Mouse (Mus musculus): ENCODE results near the gene Zfp82. TPM values are rescaled to one million over a fixed set of nuclear protein-coding genes. Genes with fewer than 3 reads are reported as not detected.
"Not testable (repeated sequence)": the region's sequence is repeated elsewhere in the genome, so short reads cannot be mapped to it uniquely, and the experiment has no call there.

The Zfp82 gene
- polyA plus RNA-seq (2016; fragmentation: Nextera tagmentation; extraction: Ambion mirVana), result 8.2 and 10.4 TPM in 2 replicates

DNA sequence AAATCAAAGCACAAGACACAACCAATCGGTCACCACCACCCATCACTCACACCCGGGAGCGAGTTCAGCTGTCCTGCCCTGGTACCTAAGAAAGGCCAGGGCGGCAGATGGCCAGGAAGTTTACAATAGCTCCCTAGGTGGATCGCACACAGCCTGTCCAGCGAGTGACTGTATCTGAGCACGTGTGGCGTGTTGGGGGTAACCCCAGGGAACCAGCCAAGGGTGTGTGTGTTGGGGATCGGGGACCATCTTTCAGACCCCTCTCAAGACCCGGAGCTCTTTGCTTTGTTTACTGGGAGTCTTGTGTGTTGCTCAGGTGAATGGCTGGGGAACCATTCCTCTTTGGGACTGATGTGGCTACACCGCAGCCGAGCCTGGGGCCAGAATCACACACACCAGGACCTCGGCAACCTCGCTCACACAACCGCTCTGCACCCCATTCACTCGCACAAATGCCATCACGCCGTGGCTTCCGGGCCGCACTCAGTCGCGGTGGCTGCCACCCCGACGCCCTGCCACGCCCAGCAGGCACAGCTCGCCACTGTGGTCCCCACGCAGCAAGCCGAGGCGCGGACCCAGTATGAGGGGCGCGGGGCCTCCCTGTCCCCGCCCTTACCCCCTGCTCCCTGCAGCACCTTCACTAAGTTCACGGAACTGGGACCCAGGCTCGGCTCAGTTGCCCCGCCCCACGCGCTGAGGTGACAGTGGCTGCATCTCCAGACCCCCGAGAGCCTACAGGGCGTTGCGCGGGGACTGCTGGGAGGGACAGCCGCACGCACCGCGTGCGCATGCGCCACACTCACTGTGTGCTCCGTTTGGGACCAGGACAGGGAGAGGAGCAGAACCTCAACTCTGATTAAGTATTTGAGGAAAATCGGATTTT is at the start of gene Zfp82:
Zfp82 (minus strand) TSS at position 755 of the 883 bp plus-strand sequence.
- WGBS, result under 1% methylated on average over 50 of the region's 50 CpGs
- Histone ChIP-seq H3K27ac (peak within 1 kb of the TSS; percentile 68), H3K9me3 (no peaks in the 10 kb centered on the region), H3K27me3 (replicated peaks) (no peaks in the 10 kb centered on the region), H3K36me3 (peaks cover 27% of the 10 kb centered on the region), H3K4me1 (peaks cover 6% of the 10 kb centered on the region), H3K4me3 (peak within 1 kb of the TSS; percentile 82), H3K4me2 (replicated peaks) (peak within 1 kb of the TSS; percentile 90), H3K9ac (peak within 1 kb of the TSS; percentile 79)
- ATAC-seq (ENCODE audit: low FRiP score, low read depth), result peak; percentile 91

- peak overlapping the region; percentile 65 for H3K4me3 ChIP-seq
- H3K4me2 ChIP-seq (replicated peaks), result peak overlapping the region; percentile 79
- peaks cover 11% of the 10 kb centered on the region for H3K4me1 ChIP-seq
- no peaks in the 10 kb centered on the region for H3K27me3 ChIP-seq (replicated peaks)
- H3K36me3 ChIP-seq, result peaks cover 14% of the 10 kb centered on the region
- 8% methylated on average over 15 of the region's 15 CpGs for WGBS
- H3K27ac ChIP-seq, result no peak overlapping the region
- H3K9me3 ChIP-seq, result 0 out of 2 replicates have a peak, but pooled peaks cover 3% of the 10 kb centered on the region
- H3K9ac ChIP-seq, result peak overlapping the region; percentile 79
- no peak; the same call in 1 of the 2 replicates for ATAC-seq (ENCODE audit: low FRiP score, low read depth)
These were observed 49.5 kb upstream of the Zfp82 start for GRCm38 (mm10) chr7:30122188-30122530.

DNA sequence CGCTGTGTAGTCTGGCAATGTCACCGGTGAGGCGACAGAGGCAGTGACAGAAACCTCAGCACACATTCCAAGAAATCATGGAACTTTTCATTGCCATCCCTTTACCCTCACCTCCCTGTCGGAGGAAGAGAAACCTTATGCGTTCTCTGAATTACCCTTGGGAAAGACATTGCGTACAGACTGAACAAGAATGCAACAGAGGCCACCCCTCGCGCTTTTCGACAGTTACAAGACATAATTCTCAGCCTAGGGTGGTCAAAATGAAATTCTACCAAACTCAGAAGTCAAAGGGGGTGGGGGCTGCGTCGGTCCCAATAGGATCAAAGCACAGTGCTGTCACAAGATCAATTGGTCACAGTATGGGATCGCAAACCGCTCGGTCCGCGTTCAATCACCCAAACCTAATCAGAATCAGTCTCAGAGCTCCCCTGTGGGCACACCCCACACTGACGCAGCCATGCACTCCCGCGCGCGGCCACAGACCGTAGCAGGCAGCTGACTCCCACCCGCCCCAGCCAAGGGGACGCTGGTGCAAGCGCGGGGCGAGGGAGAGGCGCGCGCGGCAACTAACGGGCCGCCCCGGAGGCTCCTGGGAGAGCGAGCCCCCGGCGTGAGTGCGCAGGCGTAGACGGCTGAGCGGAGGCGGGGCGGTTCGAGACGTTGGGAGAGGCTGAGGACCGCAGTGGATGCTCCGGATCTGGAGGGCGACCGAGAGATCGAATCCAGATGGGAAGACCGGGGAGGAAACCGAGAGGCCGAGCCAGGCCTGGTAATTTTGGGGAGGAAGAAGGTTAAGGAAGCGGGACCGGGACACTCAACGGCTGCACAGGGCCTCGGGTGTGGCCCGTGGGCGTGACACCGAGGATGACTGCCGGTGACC is 48.8 kb upstream of the Zfp82 start, which contains the start of gene Zfp382:
Zfp382 (plus strand) TSS at position 635 of the 880 bp plus-strand sequence.
- H3K4me1 ChIP-seq, result peaks cover 11% of the 10 kb centered on the region
- 0 out of 2 replicates have a peak, but pooled peaks cover 3% of the 10 kb centered on the region for H3K9me3 ChIP-seq
- peak; percentile 97 for ATAC-seq (ENCODE audit: low FRiP score, low read depth)
- peak within 1 kb of the TSS; percentile 67 for H3K27ac ChIP-seq
- WGBS, result under 1% methylated on average over 61 of the region's 61 CpGs
- peak within 1 kb of the TSS; percentile 79 for H3K9ac ChIP-seq
- 0 out of 2 replicates have a peak, but pooled peaks cover 8% of the 10 kb centered on the region for H3K36me3 ChIP-seq
- peak within 1 kb of the TSS; percentile 65 for H3K4me3 ChIP-seq
- H3K27me3 ChIP-seq (replicated peaks), result no peaks in the 10 kb centered on the region
- peak within 1 kb of the TSS; percentile 79 for H3K4me2 ChIP-seq (replicated peaks)

- not testable (repeated sequence) for ATAC-seq (ENCODE audit: low FRiP score, low read depth); H3K4me3 ChIP-seq; H3K4me2 ChIP-seq (replicated peaks); H3K36me3 ChIP-seq; H3K27ac ChIP-seq; H3K4me1 ChIP-seq; H3K27me3 ChIP-seq (replicated peaks); H3K9ac ChIP-seq
- WGBS, result 94% methylated on average over 12 of the region's 12 CpGs
- H3K9me3 ChIP-seq, result peaks cover 18% of the 10 kb centered on the region
These were observed 45.2 kb upstream of the Zfp82 start for GRCm38 (mm10) chr7:30117935-30118334.

- Histone ChIP-seq H3K27ac (no peak overlapping the region), H3K9me3 (peaks cover 18% of the 10 kb centered on the region), H3K4me3 (no peak overlapping the region), H3K9ac (no peak overlapping the region), H3K36me3 (no peaks in the 10 kb centered on the region), H3K27me3 (replicated peaks) (no peaks in the 10 kb centered on the region), H3K4me1 (no peaks in the 10 kb centered on the region), H3K4me2 (replicated peaks) (no peak overlapping the region)
- no peak for ATAC-seq (ENCODE audit: low FRiP score, low read depth)
- 97% methylated on average over 5 of the region's 5 CpGs for WGBS
These were observed 43.4 kb upstream of the Zfp82 start for GRCm38 (mm10) chr7:30116076-30116475.

- no peak overlapping the region for H3K4me3 ChIP-seq
- H3K4me1 ChIP-seq, result peaks cover 6% of the 10 kb centered on the region
- WGBS, result 98% methylated on average over 13 of the region's 13 CpGs
- no peak overlapping the region for H3K27ac ChIP-seq
- H3K4me2 ChIP-seq (replicated peaks), result no peak overlapping the region
- H3K9ac ChIP-seq, result no peak overlapping the region
- H3K27me3 ChIP-seq (replicated peaks), result no peaks in the 10 kb centered on the region
- no peak for ATAC-seq (ENCODE audit: low FRiP score, low read depth)
- H3K9me3 ChIP-seq, result peaks cover 22% of the 10 kb centered on the region
- H3K36me3 ChIP-seq, result peaks cover 63% of the 10 kb centered on the region
These were observed 26.6 kb upstream of the Zfp82 start for GRCm38 (mm10) chr7:30099297-30099696.

GRCm38 (mm10) chr7:30095551-30096125 is 22.9 kb upstream of the Zfp82 start:
- 8% methylated on average over 5 of the region's 5 CpGs for WGBS
- Histone ChIP-seq H3K4me2 (replicated peaks) (peak overlapping the region; percentile 67), H3K9me3 (no peaks in the 10 kb centered on the region; the same call in 1 of the 2 replicates), H3K4me1 (peaks cover 10% of the 10 kb centered on the region), H3K27ac (no peak overlapping the region), H3K9ac (peak overlapping the region; percentile 83), H3K4me3 (peak overlapping the region; percentile 54), H3K36me3 (peaks cover 32% of the 10 kb centered on the region), H3K27me3 (replicated peaks) (no peaks in the 10 kb centered on the region)
- no peak for ATAC-seq (ENCODE audit: low FRiP score, low read depth)

DNA sequence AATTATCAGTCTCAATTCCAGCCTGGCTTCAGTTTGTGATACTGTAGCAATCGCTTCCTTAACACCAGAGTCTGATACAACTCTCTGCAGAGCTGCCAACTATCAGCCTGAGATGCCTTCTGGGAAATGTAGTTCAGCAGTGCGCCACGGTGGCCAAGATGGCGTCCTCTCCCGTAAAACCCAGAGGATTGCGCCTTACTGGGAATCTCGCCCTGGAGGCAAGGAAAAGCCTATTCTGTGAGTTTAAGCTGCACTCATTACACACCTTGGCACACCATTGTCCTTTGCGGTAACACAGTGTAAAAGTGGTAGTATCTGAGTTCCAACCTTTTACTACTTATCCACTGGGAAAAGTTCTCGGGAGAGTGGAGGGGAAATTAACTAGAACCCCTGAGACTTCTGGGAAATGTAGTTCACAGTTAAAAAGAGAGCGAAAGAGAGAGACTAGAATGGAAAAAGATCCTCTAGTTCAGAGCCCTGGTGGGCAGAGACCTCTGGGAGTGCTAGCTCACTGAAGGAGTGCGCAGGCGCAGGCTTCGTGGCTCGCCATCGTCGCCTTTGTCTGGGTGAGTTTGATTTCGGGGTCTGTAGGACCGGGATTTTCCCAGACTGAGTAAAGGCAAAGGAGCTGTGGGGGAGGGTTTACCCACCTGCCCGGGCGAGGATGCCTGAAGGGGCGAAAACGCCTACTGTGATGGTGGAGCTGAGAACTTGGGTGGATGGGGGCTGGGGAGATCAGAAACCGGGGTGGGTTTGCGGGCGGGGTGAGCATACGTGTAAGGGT is 22.1 kb upstream of the Zfp82 start, which contains the start of gene Zfp260:
Zfp260 (plus strand) TSS at position 132 of the 784 bp plus-strand sequence.
- WGBS, result under 1% methylated on average over 26 of the region's 26 CpGs
- peak within 1 kb of the TSS; percentile 54 for H3K4me3 ChIP-seq
- H3K27me3 ChIP-seq (replicated peaks), result no peaks in the 10 kb centered on the region
- peak within 1 kb of the TSS; percentile 83 for H3K9ac ChIP-seq
- H3K27ac ChIP-seq, result peak within 1 kb of the TSS; percentile 87
- ATAC-seq (ENCODE audit: low FRiP score, low read depth), result peak; percentile 77
- H3K36me3 ChIP-seq, result peaks cover 24% of the 10 kb centered on the region
- peak within 1 kb of the TSS; percentile 67 for H3K4me2 ChIP-seq (replicated peaks)
- H3K9me3 ChIP-seq, result no peaks in the 10 kb centered on the region; the same call in 1 of the 2 replicates
- peaks cover 10% of the 10 kb centered on the region for H3K4me1 ChIP-seq

DNA sequence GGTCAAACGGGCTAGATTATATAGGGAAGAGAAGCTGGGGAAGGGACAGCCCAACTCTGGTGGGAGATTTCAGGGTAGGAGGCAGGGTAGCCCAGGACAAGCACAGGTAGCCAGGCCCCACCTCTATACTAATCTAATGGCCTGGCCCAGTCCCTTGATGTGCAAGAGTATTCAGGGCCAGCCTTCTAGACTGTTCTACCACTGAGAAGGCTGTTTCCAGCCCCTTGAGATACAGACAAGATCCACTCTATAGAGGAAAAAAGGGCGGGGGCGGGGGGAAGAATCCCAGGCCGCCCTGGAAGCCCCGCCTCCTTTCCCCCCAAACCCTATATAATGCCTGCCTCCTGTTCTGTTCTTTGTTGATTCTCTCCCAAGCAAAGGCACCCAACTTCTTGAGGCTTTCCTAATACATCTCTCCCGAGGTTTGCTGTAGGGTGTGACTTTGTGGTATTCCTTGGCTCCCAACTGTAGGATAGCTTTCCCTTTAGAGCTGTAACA is 21.3 kb upstream of the Zfp82 start:
- peaks cover 15% of the 10 kb centered on the region for H3K36me3 ChIP-seq
- no peak overlapping the region for H3K27ac ChIP-seq
- no peaks in the 10 kb centered on the region for H3K27me3 ChIP-seq (replicated peaks)
- H3K9ac ChIP-seq, result no peak overlapping the region
- no peaks in the 10 kb centered on the region; the same call in 1 of the 2 replicates for H3K9me3 ChIP-seq
- H3K4me3 ChIP-seq, result no peak overlapping the region
- WGBS, result 79% methylated on average over 6 of the region's 6 CpGs
- peak overlapping the region; percentile 67 for H3K4me2 ChIP-seq (replicated peaks)
- peaks cover 16% of the 10 kb centered on the region for H3K4me1 ChIP-seq
- ATAC-seq (ENCODE audit: low FRiP score, low read depth), result no peak

- H3K36me3 ChIP-seq, result 0 out of 2 replicates have a peak, but pooled peaks cover 5% of the 10 kb centered on the region
- H3K4me2 ChIP-seq (replicated peaks), result no peak overlapping the region
- 83% methylated on average over 9 of the region's 9 CpGs for WGBS
- peaks cover 27% of the 10 kb centered on the region for H3K4me1 ChIP-seq
- no peak for ATAC-seq (ENCODE audit: low FRiP score, low read depth)
- H3K9me3 ChIP-seq, result no peaks in the 10 kb centered on the region; the same call in 1 of the 2 replicates
- no peak overlapping the region for H3K27ac ChIP-seq
- no peak overlapping the region for H3K4me3 ChIP-seq
- no peak overlapping the region for H3K9ac ChIP-seq
- no peaks in the 10 kb centered on the region for H3K27me3 ChIP-seq (replicated peaks)
These were observed 20.0 kb upstream of the Zfp82 start for GRCm38 (mm10) chr7:30092666-30093065.

Data from neural tube, embryonic 12.5 days (tissue).